In the genomic region with DNA sequence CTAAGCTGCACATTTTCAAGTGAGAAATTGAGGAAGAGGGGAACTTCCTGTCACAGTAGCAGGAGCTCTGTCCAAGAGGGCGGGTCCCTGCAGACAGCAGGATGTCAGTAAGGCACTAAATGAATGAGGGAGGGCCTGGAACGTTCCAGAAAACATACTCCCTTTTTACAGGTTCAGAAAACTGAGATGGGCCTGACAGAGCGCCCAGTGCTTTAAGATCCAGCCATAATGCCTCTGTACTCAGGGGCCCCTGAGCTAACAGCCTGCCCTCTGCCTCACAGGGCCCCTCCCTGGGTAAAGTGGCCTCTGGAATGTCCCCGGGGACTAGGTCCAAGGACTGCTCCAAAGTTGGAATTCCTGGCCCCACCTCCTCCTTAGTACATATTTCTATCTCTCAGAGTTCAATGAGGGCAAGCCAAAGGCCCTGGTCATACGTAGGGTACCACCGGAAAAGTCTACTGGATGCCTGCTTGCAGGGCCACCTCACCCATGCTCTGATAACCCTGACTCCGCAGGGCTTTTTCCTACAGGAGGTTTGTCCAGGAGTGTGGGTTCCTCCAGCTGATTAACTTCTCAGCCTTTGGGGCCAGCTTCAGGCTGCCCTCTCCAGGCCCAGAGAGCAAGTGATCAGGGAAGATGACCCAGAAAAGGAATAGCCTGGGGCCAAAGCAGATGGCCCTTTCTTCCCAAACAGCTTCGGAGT, we compare ENCODE assay signal across 8 mouse cellular contexts. TPM values are rescaled to one million over a fixed set of nuclear protein-coding genes. Genes with fewer than 3 reads are reported as not detected.
A peak's percentile ranks its signal among the peaks of the same experiment; 100 is the strongest.
DNase-seq lines count a peak whose midpoint lies in the region; ATAC-seq and TF ChIP-seq lines count a peak whose summit lies in the region.

No protein-coding gene starts in this region.

- DNase-seq in spleen, adult 2 months (ENCODE audit: low read depth in 1 of 2, low spot score in 2 of 2): peak in 1 of 2 experiments; percentile 63
- DNase-seq in spleen, postnatal 14 days (ENCODE audit: low spot score in 2 of 2): no peak
- DNase-seq in limb, embryonic 14.5 days (ENCODE audit: low spot score): no peak
- DNase-seq in embryo, embryonic 10 days (ENCODE audit: low spot score): no peak
- no peak for DNase-seq in urinary bladder, postnatal 4 days (ENCODE audit: low spot score in 2 of 2)

- TF ChIP-seq CTCF in spleen, adult 2 months (IDR thresholded peaks at IDR 0.05; ENCODE audit: extremely low read depth, insufficient read depth, insufficient read length, insufficient replicate concordance): no peak

- peak overlapping the region; percentile 100 for H3K27ac ChIP-seq in spleen, adult 2 months (ENCODE audit: insufficient read depth, low read length)
- peak overlapping the region; percentile 98 for H3K27ac ChIP-seq in embryonic facial prominence, embryonic 12.5 days
- peak overlapping the region; percentile 100 for H3K27ac ChIP-seq in hindbrain, embryonic 12.5 days
- H3K27ac ChIP-seq in limb, embryonic 14.5 days (replicated peaks; ENCODE audit: low read depth, low read length): peak overlapping the region; percentile 69
- peak overlapping the region; percentile 52 for H3K27ac ChIP-seq in midbrain, embryonic 15.5 days

- no peak for ATAC-seq in embryonic facial prominence, embryonic 12.5 days (ENCODE audit: insufficient number of reproducible peaks, insufficient read depth, low FRiP score, low TSS enrichment)
- no peak for ATAC-seq in hindbrain, embryonic 12.5 days (ENCODE audit: low FRiP score)
- ATAC-seq in limb, embryonic 14.5 days (ENCODE audit: low FRiP score, low read depth): no peak
- no peak for ATAC-seq in midbrain, embryonic 15.5 days (replicated peaks)

- H3K4me1 ChIP-seq in spleen, adult 2 months (ENCODE audit: control insufficient read depth, insufficient read depth, insufficient read length): peaks cover 39% of the 10 kb centered on the region
- H3K4me1 ChIP-seq in embryonic facial prominence, embryonic 12.5 days: peaks cover 39% of the 10 kb centered on the region
- peaks cover 34% of the 10 kb centered on the region for H3K4me1 ChIP-seq in hindbrain, embryonic 12.5 days
- H3K4me1 ChIP-seq in limb, embryonic 14.5 days (ENCODE audit: control insufficient read depth, insufficient read depth, low read length): peaks cover 33% of the 10 kb centered on the region
- peaks cover 22% of the 10 kb centered on the region for H3K4me1 ChIP-seq in midbrain, embryonic 15.5 days

- H3K9ac ChIP-seq in embryonic facial prominence, embryonic 12.5 days: peak overlapping the region; percentile 30; the same call in 1 of the 2 replicates
- H3K9ac ChIP-seq in hindbrain, embryonic 12.5 days: 0 out of 2 replicates have a peak overlapping the region, but pooled peaks have one; percentile 38
- H3K9ac ChIP-seq in limb, embryonic 14.5 days (ENCODE audit: low read depth, low read length, severe bottlenecking): 0 out of 2 replicates have a peak overlapping the region, but pooled peaks have one; percentile 18
- no peak overlapping the region for H3K9ac ChIP-seq in midbrain, embryonic 15.5 days

- H3K36me3 ChIP-seq in spleen, adult 2 months (ENCODE audit: control insufficient read depth, insufficient read depth, low read length): peaks cover 16% of the 10 kb centered on the region
- peaks cover 8% of the 10 kb centered on the region for H3K36me3 ChIP-seq in embryonic facial prominence, embryonic 12.5 days
- H3K36me3 ChIP-seq in hindbrain, embryonic 12.5 days: peaks cover 8% of the 10 kb centered on the region
- peaks cover 10% of the 10 kb centered on the region for H3K36me3 ChIP-seq in limb, embryonic 14.5 days (ENCODE audit: control insufficient read depth, insufficient read depth, low read length)
- peaks cover 6% of the 10 kb centered on the region; the same call in 1 of the 2 replicates for H3K36me3 ChIP-seq in midbrain, embryonic 15.5 days (replicated peaks)

- no peaks in the 10 kb centered on the region for H3K27me3 ChIP-seq in spleen, adult 2 months (ENCODE audit: control insufficient read depth, insufficient read depth, low read length)
- H3K27me3 ChIP-seq in embryonic facial prominence, embryonic 12.5 days: no peaks in the 10 kb centered on the region
- no peaks in the 10 kb centered on the region for H3K27me3 ChIP-seq in hindbrain, embryonic 12.5 days
- no peaks in the 10 kb centered on the region for H3K27me3 ChIP-seq in limb, embryonic 14.5 days (ENCODE audit: control insufficient read depth, insufficient read depth, low read length)
- no peaks in the 10 kb centered on the region for H3K27me3 ChIP-seq in midbrain, embryonic 15.5 days (replicated peaks)

- H3K4me2 ChIP-seq in embryonic facial prominence, embryonic 12.5 days (replicated peaks): no peak overlapping the region
- H3K4me2 ChIP-seq in hindbrain, embryonic 12.5 days (replicated peaks): no peak overlapping the region
- H3K4me2 ChIP-seq in limb, embryonic 14.5 days (replicated peaks; ENCODE audit: low read depth, low read length, severe bottlenecking): no peak overlapping the region
- no peak overlapping the region for H3K4me2 ChIP-seq in midbrain, embryonic 15.5 days

- no peak overlapping the region for H3K4me3 ChIP-seq in spleen, adult 2 months (ENCODE audit: extremely low read depth, insufficient read depth, insufficient read length)
- no peak overlapping the region for H3K4me3 ChIP-seq in embryonic facial prominence, embryonic 12.5 days
- no peak overlapping the region for H3K4me3 ChIP-seq in hindbrain, embryonic 12.5 days
- H3K4me3 ChIP-seq in limb, embryonic 14.5 days (replicated peaks; ENCODE audit: low read length): no peak overlapping the region
- no peak overlapping the region for H3K4me3 ChIP-seq in midbrain, embryonic 15.5 days

- no peaks in the 10 kb centered on the region for H3K9me3 ChIP-seq in embryonic facial prominence, embryonic 12.5 days
- H3K9me3 ChIP-seq in hindbrain, embryonic 12.5 days (replicated peaks): no peaks in the 10 kb centered on the region
- no peaks in the 10 kb centered on the region for H3K9me3 ChIP-seq in limb, embryonic 14.5 days (ENCODE audit: control insufficient read depth, low read length)
- H3K9me3 ChIP-seq in midbrain, embryonic 15.5 days: no peaks in the 10 kb centered on the region

- WGBS in spleen, adult 2 months: 31% methylated on average over 8 of the region's 8 CpGs
- WGBS in embryonic facial prominence, embryonic 12.5 days: 42% methylated on average over 8 of the region's 8 CpGs
- WGBS in hindbrain, embryonic 12.5 days: 54% methylated on average over 8 of the region's 8 CpGs
- WGBS in limb, embryonic 14.5 days: 61% methylated on average over 8 of the region's 8 CpGs
- 69% methylated on average over 8 of the region's 8 CpGs for WGBS in midbrain, embryonic 15.5 days

- TF ChIP-seq POLR2A in spleen, adult 2 months (IDR thresholded peaks at IDR 0.05; ENCODE audit: low read depth, low read length): no peak; the same call in 1 of the 2 replicates
- no peak for TF ChIP-seq POLR2A in limb, embryonic 14.5 days (IDR thresholded peaks at IDR 0.05; ENCODE audit: borderline replicate concordance, extremely low read depth, insufficient read depth, insufficient read length)

RNA-seq across cellular contexts. Expression of gene Actb, which starts 3.2 kb away (rescaled TPM):
- polyA plus RNA-seq in spleen, adult 2 months (2012; rRNA removed): 6,692 and 9,830 TPM in 2 replicates
- polyA plus RNA-seq in embryonic facial prominence, embryonic 12.5 days (2016; fragmentation: Nextera tagmentation; extraction: Ambion mirVana): 13,963 and 14,730 TPM in 2 replicates
- polyA plus RNA-seq in hindbrain, embryonic 12.5 days (2016; fragmentation: Nextera tagmentation; extraction: Ambion mirVana): 14,392 and 16,600 TPM in 2 replicates
- 2,733 and 3,354 TPM in 2 replicates for polyA plus RNA-seq in limb, embryonic 14.5 days (2012; rRNA removed)
- polyA plus RNA-seq in limb, embryonic 14.5 days (2014; fragmentation: Nextera tagmentation; extraction: Ambion mirVana): 14,101 and 14,367 TPM in 2 replicates
- 13,428 and 14,272 TPM in 2 replicates for polyA plus RNA-seq in midbrain, embryonic 15.5 days (2015; fragmentation: Nextera tagmentation; extraction: Ambion mirVana)

RNA-seq across cellular contexts. Expression of gene Fbxl18, which starts 14.5 kb away (rescaled TPM):
- polyA plus RNA-seq in spleen, adult 2 months (2012; rRNA removed): 15.8 and 22.1 TPM in 2 replicates
- polyA plus RNA-seq in embryonic facial prominence, embryonic 12.5 days (2016; fragmentation: Nextera tagmentation; extraction: Ambion mirVana): 14.6 and 16.5 TPM in 2 replicates
- 24.6 and 26.9 TPM in 2 replicates for polyA plus RNA-seq in hindbrain, embryonic 12.5 days (2016; fragmentation: Nextera tagmentation; extraction: Ambion mirVana)
- polyA plus RNA-seq in limb, embryonic 14.5 days (2012; rRNA removed): 12.5 and 21.1 TPM in 2 replicates
- polyA plus RNA-seq in limb, embryonic 14.5 days (2014; fragmentation: Nextera tagmentation; extraction: Ambion mirVana): 9.4 and 10.2 TPM in 2 replicates
- 41.6 and 43.0 TPM in 2 replicates for polyA plus RNA-seq in midbrain, embryonic 15.5 days (2015; fragmentation: Nextera tagmentation; extraction: Ambion mirVana)

RNA-seq across cellular contexts. Expression of gene Fscn1, which starts 50.4 kb away (rescaled TPM):
- polyA plus RNA-seq in spleen, adult 2 months (2012; rRNA removed): 33.7 and 59.8 TPM in 2 replicates
- 506 and 520 TPM in 2 replicates for polyA plus RNA-seq in embryonic facial prominence, embryonic 12.5 days (2016; fragmentation: Nextera tagmentation; extraction: Ambion mirVana)
- 699 and 764 TPM in 2 replicates for polyA plus RNA-seq in hindbrain, embryonic 12.5 days (2016; fragmentation: Nextera tagmentation; extraction: Ambion mirVana)
- polyA plus RNA-seq in limb, embryonic 14.5 days (2012; rRNA removed): 395 and 512 TPM in 2 replicates
- 356 and 368 TPM in 2 replicates for polyA plus RNA-seq in limb, embryonic 14.5 days (2014; fragmentation: Nextera tagmentation; extraction: Ambion mirVana)
- 507 and 508 TPM in 2 replicates for polyA plus RNA-seq in midbrain, embryonic 15.5 days (2015; fragmentation: Nextera tagmentation; extraction: Ambion mirVana)
